Mouse (Mus musculus): ENCODE results near the gene Serinc4. TPM values are rescaled to one million over a fixed set of nuclear protein-coding genes. Genes with fewer than 3 reads are reported as not detected.

Gene Serinc4
- polyA plus RNA-seq, 2 experiments = 0.70 to 1.1 TPM

GRCm38 (mm10) chr2:121413387-121414042 is 43.1 kb downstream of the Serinc4 start, which contains the start of the genes Pdia3 and Catsper2:
Pdia3 (plus strand) TSS chr2:121413775.
Catsper2 (minus strand) TSS chr2:121413792.
- under 1% methylated on average over 40 of the region's 68 CpGs for WGBS
- ATAC-seq (ENCODE audit: low FRiP score, low read depth) (peak; percentile 98), DNase-seq (ENCODE audit: low spot score) (peak; percentile 97)
- Histone ChIP-seq H3K9ac (ENCODE audit: low read depth, low read length, severe bottlenecking) (peak within 1 kb of the TSS; percentile 97), H3K27ac (replicated peaks; ENCODE audit: low read depth, low read length) (peak within 1 kb of the TSS; percentile 97), H3K36me3 (ENCODE audit: control insufficient read depth, insufficient read depth, low read length) (peaks cover 26% of the 10 kb centered on the region), H3K4me1 (ENCODE audit: control insufficient read depth, insufficient read depth, low read length) (peaks cover 18% of the 10 kb centered on the region), H3K9me3 (ENCODE audit: control insufficient read depth, low read length) (no peaks in the 10 kb centered on the region), H3K27me3 (ENCODE audit: control insufficient read depth, insufficient read depth, low read length) (no peaks in the 10 kb centered on the region), H3K4me3 (replicated peaks; ENCODE audit: low read length) (peak within 1 kb of the TSS; percentile 66), H3K4me2 (replicated peaks; ENCODE audit: low read depth, low read length, severe bottlenecking) (peak within 1 kb of the TSS; percentile 74)
- TF ChIP-seq POLR2A (IDR thresholded peaks at IDR 0.05; ENCODE audit: borderline replicate concordance, extremely low read depth, insufficient read depth, insufficient read length) = peak; percentile 88; the same call in 1 of the 2 replicates

GRCm38 (mm10) chr2:121412843-121413386 is 43.7 kb downstream of the Serinc4 start:
- no peak for ATAC-seq (ENCODE audit: low FRiP score, low read depth)

GRCm38 (mm10) chr2:121408160-121408559 is 48.4 kb downstream of the Serinc4 start:
- no peak for ATAC-seq (ENCODE audit: low FRiP score, low read depth)
- TF ChIP-seq POLR2A (IDR thresholded peaks at IDR 0.05; ENCODE audit: borderline replicate concordance, extremely low read depth, insufficient read depth, insufficient read length) = no peak
- WGBS = 33% methylated on average over 4 of the region's 4 CpGs

More at GRCm38 (mm10) chr2:121412843-121413386, 43.7 kb downstream of the Serinc4 start:
- Histone ChIP-seq H3K36me3 (ENCODE audit: control insufficient read depth, insufficient read depth, low read length) (peaks cover 20% of the 10 kb centered on the region), H3K4me1 (ENCODE audit: control insufficient read depth, insufficient read depth, low read length) (peaks cover 18% of the 10 kb centered on the region), H3K4me3 (replicated peaks; ENCODE audit: low read length) (peak overlapping the region; percentile 66), H3K9ac (ENCODE audit: low read depth, low read length, severe bottlenecking) (peak overlapping the region; percentile 97), H3K4me2 (replicated peaks; ENCODE audit: low read depth, low read length, severe bottlenecking) (peak overlapping the region; percentile 74), H3K27ac (replicated peaks; ENCODE audit: low read depth, low read length) (peak overlapping the region; percentile 97), H3K9me3 (ENCODE audit: control insufficient read depth, low read length) (no peaks in the 10 kb centered on the region), H3K27me3 (ENCODE audit: control insufficient read depth, insufficient read depth, low read length) (no peaks in the 10 kb centered on the region)
- no peak for TF ChIP-seq POLR2A (IDR thresholded peaks at IDR 0.05; ENCODE audit: borderline replicate concordance, extremely low read depth, insufficient read depth, insufficient read length)
- DNase-seq (ENCODE audit: low spot score) = peak; percentile 11
- WGBS = 14% methylated on average over 4 of the region's 4 CpGs

GRCm38 (mm10) chr2:121403296-121403695 is 53.3 kb downstream of the Serinc4 start:
- Histone ChIP-seq H3K4me2 (replicated peaks; ENCODE audit: low read depth, low read length, severe bottlenecking) (no peak overlapping the region), H3K36me3 (ENCODE audit: control insufficient read depth, insufficient read depth, low read length) (no peaks in the 10 kb centered on the region), H3K4me1 (ENCODE audit: control insufficient read depth, insufficient read depth, low read length) (no peaks in the 10 kb centered on the region), H3K9ac (ENCODE audit: low read depth, low read length, severe bottlenecking) (no peak overlapping the region), H3K4me3 (replicated peaks; ENCODE audit: low read length) (no peak overlapping the region), H3K9me3 (ENCODE audit: control insufficient read depth, low read length) (no peaks in the 10 kb centered on the region), H3K27ac (replicated peaks; ENCODE audit: low read depth, low read length) (no peak overlapping the region), H3K27me3 (ENCODE audit: control insufficient read depth, insufficient read depth, low read length) (no peaks in the 10 kb centered on the region)
- ATAC-seq (ENCODE audit: low FRiP score, low read depth) (no peak), DNase-seq (ENCODE audit: low spot score) (no peak)
- TF ChIP-seq POLR2A (IDR thresholded peaks at IDR 0.05; ENCODE audit: borderline replicate concordance, extremely low read depth, insufficient read depth, insufficient read length) = no peak

More at GRCm38 (mm10) chr2:121408160-121408559, 48.4 kb downstream of the Serinc4 start:
- H3K4me2 ChIP-seq (replicated peaks; ENCODE audit: low read depth, low read length, severe bottlenecking) = no peak overlapping the region
- no peaks in the 10 kb centered on the region; the same call in 1 of the 2 replicates for H3K36me3 ChIP-seq (ENCODE audit: control insufficient read depth, insufficient read depth, low read length)
- no peaks in the 10 kb centered on the region for H3K9me3 ChIP-seq (ENCODE audit: control insufficient read depth, low read length)
- no peak overlapping the region for H3K9ac ChIP-seq (ENCODE audit: low read depth, low read length, severe bottlenecking)
- H3K27ac ChIP-seq (replicated peaks; ENCODE audit: low read depth, low read length) = no peak overlapping the region
- no peak overlapping the region for H3K4me3 ChIP-seq (replicated peaks; ENCODE audit: low read length)
- no peak for DNase-seq (ENCODE audit: low spot score)
- H3K27me3 ChIP-seq (ENCODE audit: control insufficient read depth, insufficient read depth, low read length) = no peaks in the 10 kb centered on the region
- H3K4me1 ChIP-seq (ENCODE audit: control insufficient read depth, insufficient read depth, low read length) = peaks cover 3% of the 10 kb centered on the region

DNA sequence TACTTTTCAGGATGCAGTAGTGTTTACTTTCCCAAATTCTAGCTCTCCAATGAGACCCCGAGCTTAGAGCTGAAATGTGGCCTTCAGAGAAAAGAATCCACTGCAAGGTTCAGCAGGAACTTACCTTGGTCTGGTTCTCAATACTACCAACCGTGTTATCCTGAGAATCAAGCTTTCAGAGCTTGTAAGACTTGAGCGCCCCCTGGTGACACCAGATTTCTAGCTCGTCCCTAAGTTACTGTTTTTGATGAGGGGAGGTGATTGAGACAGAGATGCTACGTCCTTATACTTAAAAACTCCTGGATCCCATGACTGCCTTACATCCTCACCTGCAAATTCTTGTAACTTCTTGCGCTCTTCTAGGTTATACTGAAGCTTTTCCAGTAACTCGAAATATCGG is 60.0 kb downstream of the Serinc4 start:
- Histone ChIP-seq H3K27ac (replicated peaks; ENCODE audit: low read depth, low read length) (no peak overlapping the region), H3K27me3 (ENCODE audit: control insufficient read depth, insufficient read depth, low read length) (no peaks in the 10 kb centered on the region), H3K4me3 (replicated peaks; ENCODE audit: low read length) (no peak overlapping the region), H3K9ac (ENCODE audit: low read depth, low read length, severe bottlenecking) (no peak overlapping the region), H3K9me3 (ENCODE audit: control insufficient read depth, low read length) (no peaks in the 10 kb centered on the region), H3K4me1 (ENCODE audit: control insufficient read depth, insufficient read depth, low read length) (no peaks in the 10 kb centered on the region), H3K4me2 (replicated peaks; ENCODE audit: low read depth, low read length, severe bottlenecking) (no peak overlapping the region), H3K36me3 (ENCODE audit: control insufficient read depth, insufficient read depth, low read length) (no peaks in the 10 kb centered on the region)
- no peak for TF ChIP-seq POLR2A (IDR thresholded peaks at IDR 0.05; ENCODE audit: borderline replicate concordance, extremely low read depth, insufficient read depth, insufficient read length)
- DNase-seq (ENCODE audit: low spot score) = peak; percentile 93
- WGBS = 19% methylated on average over 8 of the region's 8 CpGs
- no peak for ATAC-seq (ENCODE audit: low FRiP score, low read depth)

Small RNA genes lying within 50 kb of the gene (microRNA-seq; reads per million reads assigned to microRNA genes)
- gene Gm22953 = not detected

Other genes with a start within 250 kb of the Serinc4 start
- gene Trp53bp1, start 185.4 kb downstream of the Serinc4 start, polyA plus RNA-seq (2012; rRNA removed) = 67.7 and 75.6 TPM in 2 replicates
- gene Trp53bp1, start 185.4 kb downstream of the Serinc4 start, polyA plus RNA-seq (2014; fragmentation: Nextera tagmentation; extraction: Ambion mirVana) = 51.2 and 67.2 TPM in 2 replicates
- 7.1 and 7.6 TPM in 2 replicates for gene Map1a, start 167.2 kb downstream of the Serinc4 start, polyA plus RNA-seq (2012; rRNA removed)
- 7.8 and 9.3 TPM in 2 replicates for gene Map1a, start 167.2 kb downstream of the Serinc4 start, polyA plus RNA-seq (2014; fragmentation: Nextera tagmentation; extraction: Ambion mirVana)
- gene Ppip5k1, start 101.4 kb downstream of the Serinc4 start, polyA plus RNA-seq (2012; rRNA removed) = 12.4 and 13.0 TPM in 2 replicates
- gene Ppip5k1, start 101.4 kb downstream of the Serinc4 start, polyA plus RNA-seq (2014; fragmentation: Nextera tagmentation; extraction: Ambion mirVana) = 7.6 and 10.3 TPM in 2 replicates
- gene Ckmt1, start 99.1 kb downstream of the Serinc4 start, polyA plus RNA-seq (2012; rRNA removed) = 5.4 and 7.1 TPM in 2 replicates
- 12.0 and 20.1 TPM in 2 replicates for gene Ckmt1, start 99.1 kb downstream of the Serinc4 start, polyA plus RNA-seq (2014; fragmentation: Nextera tagmentation; extraction: Ambion mirVana)
- 0.01 TPM in 2 replicates for gene Strc, start 69.6 kb downstream of the Serinc4 start, polyA plus RNA-seq (2012; rRNA removed)
- gene Strc, start 69.6 kb downstream of the Serinc4 start, polyA plus RNA-seq (2014; fragmentation: Nextera tagmentation; extraction: Ambion mirVana) = not detected in 2 replicates
- gene Pdia3, start 43.0 kb downstream of the Serinc4 start, polyA plus RNA-seq (2012; rRNA removed) = 395 and 416 TPM in 2 replicates
- gene Pdia3, start 43.0 kb downstream of the Serinc4 start, polyA plus RNA-seq (2014; fragmentation: Nextera tagmentation; extraction: Ambion mirVana) = 523 and 526 TPM in 2 replicates
- gene Catsper2, start 43.0 kb downstream of the Serinc4 start, polyA plus RNA-seq (2012; rRNA removed) = 4.1 and 4.8 TPM in 2 replicates
- 1.7 and 2.9 TPM in 2 replicates for gene Catsper2, start 43.0 kb downstream of the Serinc4 start, polyA plus RNA-seq (2014; fragmentation: Nextera tagmentation; extraction: Ambion mirVana)
- 3.0 and 4.8 TPM in 2 replicates for gene Ell3, start 12.5 kb downstream of the Serinc4 start, polyA plus RNA-seq (2012; rRNA removed)
- 6.3 and 8.2 TPM in 2 replicates for gene Ell3, start 12.5 kb downstream of the Serinc4 start, polyA plus RNA-seq (2014; fragmentation: Nextera tagmentation; extraction: Ambion mirVana)
- 459 and 792 TPM in 2 replicates for gene Serf2, start 7.6 kb downstream of the Serinc4 start, polyA plus RNA-seq (2012; rRNA removed)
- gene Serf2, start 7.6 kb downstream of the Serinc4 start, polyA plus RNA-seq (2014; fragmentation: Nextera tagmentation; extraction: Ambion mirVana) = 635 and 646 TPM in 2 replicates
- 35.9 and 45.0 TPM in 2 replicates for gene Hypk, start 3.5 kb downstream of the Serinc4 start, polyA plus RNA-seq (2012; rRNA removed)
- gene Hypk, start 3.5 kb downstream of the Serinc4 start, polyA plus RNA-seq (2014; fragmentation: Nextera tagmentation; extraction: Ambion mirVana) = 94.1 and 110 TPM in 2 replicates
- 11.6 and 16.8 TPM in 2 replicates for gene Mfap1b, start 17.3 kb upstream of the Serinc4 start, polyA plus RNA-seq (2012; rRNA removed)
- 54.1 and 60.2 TPM in 2 replicates for gene Mfap1b, start 17.3 kb upstream of the Serinc4 start, polyA plus RNA-seq (2014; fragmentation: Nextera tagmentation; extraction: Ambion mirVana)
- 9.3 and 14.6 TPM in 2 replicates for gene Mfap1a, start 49.9 kb upstream of the Serinc4 start, polyA plus RNA-seq (2012; rRNA removed)
- 23.8 and 23.9 TPM in 2 replicates for gene Mfap1a, start 49.9 kb upstream of the Serinc4 start, polyA plus RNA-seq (2014; fragmentation: Nextera tagmentation; extraction: Ambion mirVana)
- gene Wdr76, start 49.9 kb upstream of the Serinc4 start, polyA plus RNA-seq (2012; rRNA removed) = 12.3 and 12.7 TPM in 2 replicates
- gene Wdr76, start 49.9 kb upstream of the Serinc4 start, polyA plus RNA-seq (2014; fragmentation: Nextera tagmentation; extraction: Ambion mirVana) = 6.1 and 6.7 TPM in 2 replicates